ENCODE assay signal across 8 mouse cellular contexts in genomic region chr4:147869238-147869637, GRCm38 (mm10). TPM values are rescaled to one million over a fixed set of nuclear protein-coding genes. Genes with fewer than 3 reads are reported as not detected.
DNase-seq lines count a peak whose midpoint lies in the region; ATAC-seq and TF ChIP-seq lines count a peak whose summit lies in the region.

No protein-coding gene starts in this region.

- no peak for TF ChIP-seq POLR2A in heart, adult 2 months (IDR thresholded peaks at IDR 0.05; ENCODE audit: insufficient read depth, low read depth, low read length)
- no peak for TF ChIP-seq POLR2A in bone marrow macrophage, adult 2 months (IDR thresholded peaks at IDR 0.05; ENCODE audit: borderline replicate concordance, low read depth, low read length)

- TF ChIP-seq CTCF in heart, adult 2 months (IDR thresholded peaks at IDR 0.05), result no peak
- no peak for TF ChIP-seq CTCF in bone marrow macrophage, adult 2 months (IDR thresholded peaks at IDR 0.05; ENCODE audit: low read depth, low read length)

- peaks cover 11% of the 10 kb centered on the region for H3K4me1 ChIP-seq in heart, adult 2 months (ENCODE audit: control insufficient read depth, insufficient read depth, low read length)
- H3K4me1 ChIP-seq in bone marrow macrophage, adult 2 months (ENCODE audit: control insufficient read depth, insufficient read depth, low read length), result peaks cover 6% of the 10 kb centered on the region; the same call in 1 of the 2 replicates
- peaks cover 7% of the 10 kb centered on the region for H3K4me1 ChIP-seq in hindbrain, embryonic 11.5 days (replicated peaks; ENCODE audit: control insufficient read depth, insufficient read depth, low read length)
- peaks cover 24% of the 10 kb centered on the region for H3K4me1 ChIP-seq in midbrain, embryonic 12.5 days

- H3K4me2 ChIP-seq in hindbrain, embryonic 11.5 days (replicated peaks; ENCODE audit: low read depth, low read length), result peak overlapping the region; percentile 73
- H3K4me2 ChIP-seq in midbrain, embryonic 12.5 days (replicated peaks), result peak overlapping the region; percentile 88

- no peaks in the 10 kb centered on the region for H3K27me3 ChIP-seq in heart, adult 2 months (ENCODE audit: control insufficient read depth, insufficient read depth, low read length)
- no peaks in the 10 kb centered on the region for H3K27me3 ChIP-seq in hindbrain, embryonic 11.5 days (ENCODE audit: control insufficient read depth, insufficient read depth, low read length)
- no peaks in the 10 kb centered on the region for H3K27me3 ChIP-seq in midbrain, embryonic 12.5 days

- 2% methylated on average over 5 of the region's 5 CpGs for WGBS in heart, adult 2 months
- 18% methylated on average over 5 of the region's 5 CpGs for WGBS in hindbrain, embryonic 11.5 days
- WGBS in midbrain, embryonic 12.5 days, result 10% methylated on average over 5 of the region's 5 CpGs

- TF ChIP-seq EP300 in heart, adult 2 months (IDR thresholded peaks at IDR 0.05; ENCODE audit: insufficient read depth, low read depth, low read length), result no peak

- H3K9me3 ChIP-seq in hindbrain, embryonic 11.5 days (ENCODE audit: control insufficient read depth, low read length), result no peaks in the 10 kb centered on the region
- H3K9me3 ChIP-seq in midbrain, embryonic 12.5 days, result no peaks in the 10 kb centered on the region

- H3K27ac ChIP-seq in heart, adult 2 months, result peak overlapping the region; percentile 51
- no peak overlapping the region for H3K27ac ChIP-seq in bone marrow macrophage, adult 2 months (ENCODE audit: insufficient read depth, low read depth, low read length)
- H3K27ac ChIP-seq in hindbrain, embryonic 11.5 days (ENCODE audit: low read depth, low read length), result no peak overlapping the region
- H3K27ac ChIP-seq in midbrain, embryonic 12.5 days (replicated peaks), result 0 out of 2 replicates have a peak overlapping the region, but pooled peaks have one; percentile 25

- H3K9ac ChIP-seq in heart, adult 2 months (ENCODE audit: low read depth, low read length), result peak overlapping the region; percentile 65
- peak overlapping the region; percentile 71 for H3K9ac ChIP-seq in hindbrain, embryonic 11.5 days (ENCODE audit: low read depth, low read length)
- H3K9ac ChIP-seq in midbrain, embryonic 12.5 days (replicated peaks), result peak overlapping the region; percentile 73

- no peak for DNase-seq in heart, adult 2 months
- DNase-seq in heart, adult 9 months (ENCODE audit: low spot score in 2 of 2), result no peak
- DNase-seq in hindbrain, embryonic 11.5 days (ENCODE audit: low spot score), result peak; percentile 23
- DNase-seq in cerebellum, adult 11 months, result no peak
- DNase-seq in urinary bladder, adult 2 months (ENCODE audit: low spot score), result no peak
- no peak for DNase-seq in left cerebral cortex, adult 11 months (ENCODE audit: low spot score)

- 0 out of 2 replicates have a peak, but pooled peaks cover 4% of the 10 kb centered on the region for H3K79me2 ChIP-seq in heart, adult 2 months (replicated peaks; ENCODE audit: control insufficient read depth, insufficient read depth, low read length)

- peaks cover 3% of the 10 kb centered on the region; the same call in 1 of the 2 replicates for H3K36me3 ChIP-seq in heart, adult 2 months (ENCODE audit: control insufficient read depth, insufficient read depth, low read length)
- peaks cover 8% of the 10 kb centered on the region for H3K36me3 ChIP-seq in hindbrain, embryonic 11.5 days (ENCODE audit: control insufficient read depth, insufficient read depth, low read length)
- peaks cover 49% of the 10 kb centered on the region for H3K36me3 ChIP-seq in midbrain, embryonic 12.5 days

- intact Hi-C loops in heart, adult 2 months (cut with DNase I), result loop anchor here (5.0 kb wide), 2 partner anchors 33 to 68 kb away; partner anchors contain the start of genes Mfn2 and Plod1

- ATAC-seq in hindbrain, embryonic 11.5 days (ENCODE audit: low FRiP score), result no peak
- ATAC-seq in midbrain, embryonic 12.5 days (ENCODE audit: low FRiP score, low read depth), result no peak

- peak overlapping the region; percentile 80 for H3K4me3 ChIP-seq in heart, adult 2 months
- peak overlapping the region; percentile 72 for H3K4me3 ChIP-seq in bone marrow macrophage, adult 2 months (ENCODE audit: insufficient read depth, low read length)
- H3K4me3 ChIP-seq in hindbrain, embryonic 11.5 days (ENCODE audit: low read depth, low read length), result peak overlapping the region; percentile 89
- peak overlapping the region; percentile 67 for H3K4me3 ChIP-seq in midbrain, embryonic 12.5 days

RNA-seq across cellular contexts. Expression of gene Fv1, which starts 0.5 kb away (rescaled TPM):
- 10 to 100 TPM; 21.1 to 22.8 TPM for total RNA-seq in heart, adult 2 months (2021)
- 3.3 and 14.3 TPM in 2 replicates for polyA plus RNA-seq in heart, adult 2 months (2012; rRNA removed)
- polyA plus RNA-seq in bone marrow macrophage, adult 2 months (2012; ENCODE audit: insufficient read depth, insufficient read length, missing spikeins), result 2.2 and 2.9 TPM in 2 replicates
- polyA plus RNA-seq in hindbrain, embryonic 11.5 days (2014; fragmentation: Nextera tagmentation; extraction: Ambion mirVana), result 11.8 and 15.3 TPM in 2 replicates
- 15.8 and 16.9 TPM in 2 replicates for polyA plus RNA-seq in midbrain, embryonic 12.5 days (2016; fragmentation: Nextera tagmentation; extraction: Ambion mirVana)
- 6.8 and 7.6 TPM in 2 replicates for polyA plus RNA-seq in urinary bladder, adult 2 months (2012; rRNA removed)

RNA-seq across cellular contexts. Expression of gene Miip, which starts 0.6 kb away (rescaled TPM):
- 1 to 10 TPM; 5.4 to 7.4 TPM for total RNA-seq in heart, adult 2 months (2021)
- 24.8 and 26.0 TPM in 2 replicates for polyA plus RNA-seq in heart, adult 2 months (2012; rRNA removed)
- 37.6 and 37.7 TPM in 2 replicates for polyA plus RNA-seq in bone marrow macrophage, adult 2 months (2012; ENCODE audit: insufficient read depth, insufficient read length, missing spikeins)
- polyA plus RNA-seq in hindbrain, embryonic 11.5 days (2014; fragmentation: Nextera tagmentation; extraction: Ambion mirVana), result 32.9 and 36.7 TPM in 2 replicates
- 53.2 and 61.8 TPM in 2 replicates for polyA plus RNA-seq in midbrain, embryonic 12.5 days (2016; fragmentation: Nextera tagmentation; extraction: Ambion mirVana)
- 43.3 and 57.4 TPM in 2 replicates for polyA plus RNA-seq in urinary bladder, adult 2 months (2012; rRNA removed)

RNA-seq across cellular contexts. Expression of gene Zfp933, which starts 21.1 kb away (rescaled TPM):
- 10 to 100 TPM; 10.3 to 11.2 TPM for total RNA-seq in heart, adult 2 months (2021)
- 1.3 and 3.7 TPM in 2 replicates for polyA plus RNA-seq in heart, adult 2 months (2012; rRNA removed)
- 8.9 and 13.4 TPM in 2 replicates for polyA plus RNA-seq in bone marrow macrophage, adult 2 months (2012; ENCODE audit: insufficient read depth, insufficient read length, missing spikeins)
- 5.5 and 7.3 TPM in 2 replicates for polyA plus RNA-seq in hindbrain, embryonic 11.5 days (2014; fragmentation: Nextera tagmentation; extraction: Ambion mirVana)
- polyA plus RNA-seq in midbrain, embryonic 12.5 days (2016; fragmentation: Nextera tagmentation; extraction: Ambion mirVana), result 4.9 and 6.7 TPM in 2 replicates
- polyA plus RNA-seq in urinary bladder, adult 2 months (2012; rRNA removed), result 5.5 and 6.2 TPM in 2 replicates

RNA-seq across cellular contexts. Expression of gene Mfn2, which starts 35.3 kb away (rescaled TPM):
- total RNA-seq in heart, adult 2 months (2021), result 100 to 1,000 TPM; 626 to 697 TPM
- 395 and 619 TPM in 2 replicates for polyA plus RNA-seq in heart, adult 2 months (2012; rRNA removed)
- polyA plus RNA-seq in bone marrow macrophage, adult 2 months (2012; ENCODE audit: insufficient read depth, insufficient read length, missing spikeins), result 21.6 and 25.6 TPM in 2 replicates
- polyA plus RNA-seq in hindbrain, embryonic 11.5 days (2014; fragmentation: Nextera tagmentation; extraction: Ambion mirVana), result 33.2 and 39.0 TPM in 2 replicates
- polyA plus RNA-seq in midbrain, embryonic 12.5 days (2016; fragmentation: Nextera tagmentation; extraction: Ambion mirVana), result 65.1 and 65.4 TPM in 2 replicates
- 49.7 and 68.9 TPM in 2 replicates for polyA plus RNA-seq in urinary bladder, adult 2 months (2012; rRNA removed)

RNA-seq across cellular contexts. Expression of gene Zfp984, which starts 59.6 kb away (rescaled TPM):
- total RNA-seq in heart, adult 2 months (2021), result 1 to 10 TPM; 2.5 to 2.6 TPM
- polyA plus RNA-seq in heart, adult 2 months (2012; rRNA removed), result 0.31 and 1.5 TPM in 2 replicates
- polyA plus RNA-seq in bone marrow macrophage, adult 2 months (2012; ENCODE audit: insufficient read depth, insufficient read length, missing spikeins), result 34.6 and 38.2 TPM in 2 replicates
- 7.9 and 8.6 TPM in 2 replicates for polyA plus RNA-seq in hindbrain, embryonic 11.5 days (2014; fragmentation: Nextera tagmentation; extraction: Ambion mirVana)
- polyA plus RNA-seq in midbrain, embryonic 12.5 days (2016; fragmentation: Nextera tagmentation; extraction: Ambion mirVana), result 5.8 and 6.0 TPM in 2 replicates
- polyA plus RNA-seq in urinary bladder, adult 2 months (2012; rRNA removed), result 8.7 and 9.8 TPM in 2 replicates

Comparison
In these comparisons a context has a peak if more than half of its experiments do, and no peak if none do; other contexts are left out.
1. H3K27ac ChIP-seq: peak in heart, adult 2 months (single experiment) and midbrain, embryonic 12.5 days (single experiment); none in bone marrow macrophage, adult 2 months (single experiment) and hindbrain, embryonic 11.5 days (single experiment).
2. Peak in every context shown above with its lines, with median percentiles within 50 percentile points of each other: H3K4me3 ChIP-seq and H3K9ac ChIP-seq.